In genomic region chr7:97748527-97749206, GRCm38 (mm10) we compare ENCODE assay signal across 7 mouse cellular contexts. TPM values are rescaled to one million over a fixed set of nuclear protein-coding genes. Genes with fewer than 3 reads are reported as not detected.
DNase-seq lines count a peak whose midpoint lies in the region; ATAC-seq and TF ChIP-seq lines count a peak whose summit lies in the region.

No protein-coding gene starts in this region.

- H3K4me3 ChIP-seq in intestine, postnatal 0 days (ENCODE audit: low read depth, low read length): peak overlapping the region; percentile 21
- peak overlapping the region; percentile 37 for H3K4me3 ChIP-seq in lung, embryonic 16.5 days (ENCODE audit: low read length)

- H3K4me1 ChIP-seq in intestine, postnatal 0 days (replicated peaks; ENCODE audit: control insufficient read depth, insufficient read depth, low read length): no peaks in the 10 kb centered on the region
- peaks cover 9% of the 10 kb centered on the region; the same call in 1 of the 2 replicates for H3K4me1 ChIP-seq in lung, embryonic 16.5 days (replicated peaks; ENCODE audit: control insufficient read depth, insufficient read depth, low read length)

- DNase-seq in CD4-positive, CD25-positive, alpha-beta regulatory T cell, adult 2 months (ENCODE audit: low read depth, low spot score): peak; percentile 68
- DNase-seq in Muller cell, postnatal 12 days (ENCODE audit: inconsistent ontology term): peak; percentile 36
- peak; percentile 17 for DNase-seq in gastrocnemius, postnatal 14 days
- DNase-seq in skeletal muscle tissue, adult 2 months (ENCODE audit: low read depth, low spot score): peak; percentile 25
- DNase-seq in frontal cortex, adult 2 months (ENCODE audit: extremely low spot score in 1 of 2, low spot score in 1 of 2): no peak

- H3K27me3 ChIP-seq in intestine, postnatal 0 days (replicated peaks; ENCODE audit: control insufficient read depth, insufficient read depth, low read length): no peaks in the 10 kb centered on the region
- H3K27me3 ChIP-seq in lung, embryonic 16.5 days (ENCODE audit: control insufficient read depth, insufficient read depth, low read depth, low read length): no peaks in the 10 kb centered on the region

- H3K9me3 ChIP-seq in intestine, postnatal 0 days (ENCODE audit: control insufficient read depth): no peaks in the 10 kb centered on the region
- no peaks in the 10 kb centered on the region for H3K9me3 ChIP-seq in lung, embryonic 16.5 days (ENCODE audit: control insufficient read depth, low read length)

- ATAC-seq in intestine, postnatal 0 days: peak; percentile 54
- ATAC-seq in lung, embryonic 16.5 days (ENCODE audit: low read depth): peak; percentile 55

- peak overlapping the region; percentile 50 for H3K9ac ChIP-seq in intestine, postnatal 0 days (ENCODE audit: low read depth, low read length)
- H3K9ac ChIP-seq in lung, embryonic 16.5 days (ENCODE audit: low read length): peak overlapping the region; percentile 53

- H3K36me3 ChIP-seq in intestine, postnatal 0 days (ENCODE audit: control insufficient read depth, insufficient read depth): no peaks in the 10 kb centered on the region
- H3K36me3 ChIP-seq in lung, embryonic 16.5 days (ENCODE audit: control insufficient read depth, insufficient read depth, low read length): no peaks in the 10 kb centered on the region

- H3K27ac ChIP-seq in intestine, postnatal 0 days (ENCODE audit: low read depth, low read length): peak overlapping the region; percentile 68
- H3K27ac ChIP-seq in lung, embryonic 16.5 days (ENCODE audit: low read length): peak overlapping the region; percentile 70

- peak overlapping the region; percentile 60 for H3K4me2 ChIP-seq in intestine, postnatal 0 days (replicated peaks; ENCODE audit: low read depth)
- peak overlapping the region; percentile 53 for H3K4me2 ChIP-seq in lung, embryonic 16.5 days (ENCODE audit: low read depth, low read length)

- TF ChIP-seq CTCF in intestine, postnatal 0 days (IDR thresholded peaks at IDR 0.05; ENCODE audit: low read depth): no peak

- intact Hi-C loops in gastrocnemius, postnatal 14 days (cut with DNase I; ENCODE audit: low total_unique reads): no loop called here

- 46% methylated on average over 10 of the region's 10 CpGs for WGBS in intestine, postnatal 0 days
- 54% methylated on average over 10 of the region's 10 CpGs for WGBS in lung, embryonic 16.5 days

RNA-seq across cellular contexts. Expression of gene Aqp11, which starts 10.6 kb away (rescaled TPM):
- 1 to 10 TPM; 1.6 to 1.8 TPM for total RNA-seq in gastrocnemius, postnatal 14 days (2021)
- polyA plus RNA-seq in intestine, postnatal 0 days (2015; fragmentation: Nextera tagmentation; extraction: Ambion mirVana): 167 and 184 TPM in 2 replicates
- 4.8 and 8.1 TPM in 2 replicates for polyA plus RNA-seq in lung, embryonic 16.5 days (2015; fragmentation: Nextera tagmentation; extraction: Ambion mirVana)
- polyA plus RNA-seq in frontal cortex, adult 2 months (2012; rRNA removed): 22.0 and 23.7 TPM in 2 replicates

RNA-seq across cellular contexts. Expression of gene Pak1, which starts 39.7 kb away (rescaled TPM):
- total RNA-seq in gastrocnemius, postnatal 14 days (2021): 100 to 1,000 TPM; 106 to 120 TPM
- polyA plus RNA-seq in intestine, postnatal 0 days (2015; fragmentation: Nextera tagmentation; extraction: Ambion mirVana): 28.8 and 32.9 TPM in 2 replicates
- polyA plus RNA-seq in lung, embryonic 16.5 days (2015; fragmentation: Nextera tagmentation; extraction: Ambion mirVana): 15.1 and 15.4 TPM in 2 replicates
- 292 and 335 TPM in 2 replicates for polyA plus RNA-seq in frontal cortex, adult 2 months (2012; rRNA removed)

RNA-seq across cellular contexts. Expression of gene Clns1a, which starts 52.2 kb away (rescaled TPM):
- total RNA-seq in gastrocnemius, postnatal 14 days (2021): 10 to 100 TPM; 33.3 to 39.2 TPM
- polyA plus RNA-seq in intestine, postnatal 0 days (2015; fragmentation: Nextera tagmentation; extraction: Ambion mirVana): 60.9 and 65.2 TPM in 2 replicates
- polyA plus RNA-seq in lung, embryonic 16.5 days (2015; fragmentation: Nextera tagmentation; extraction: Ambion mirVana): 152 and 161 TPM in 2 replicates
- polyA plus RNA-seq in frontal cortex, adult 2 months (2012; rRNA removed): 92.4 and 93.0 TPM in 2 replicates

Comparison
In these comparisons a context has a peak if more than half of its experiments do, and no peak if none do; other contexts are left out.
1. DNase-seq: peak in CD4-positive, CD25-positive, alpha-beta regulatory T cell, adult 2 months (single experiment), Muller cell, postnatal 12 days (single experiment), gastrocnemius, postnatal 14 days (single experiment) and skeletal muscle tissue, adult 2 months (single experiment); none in frontal cortex, adult 2 months (0 of 2).